Mouse (Mus musculus) brain, embryonic 18.5 days (tissue): ENCODE measurements around the gene Ugt1a9.
"Not testable (repeated sequence)": the region's sequence is repeated elsewhere in the genome, so short reads cannot be mapped to it uniquely, and the experiment has no call there.

Experiments
- DNase-seq: peaks from one replicate; pipeline ENCODE4 v3.0.0-alpha.2; 2012; ENCODE audit warnings: low read depth, low spot score

Ugt1a9 gene

GRCm38 (mm10) chr1:88070495-88070894 lies at the start of gene Ugt1a9:
Ugt1a9 (plus strand) TSS chr1:88070800.
- no peak for DNase-seq

GRCm38 (mm10) chr1:88025244-88025643 lies 45.4 kb upstream of the Ugt1a9 start:
- DNase-seq: not testable (repeated sequence)

DNA sequence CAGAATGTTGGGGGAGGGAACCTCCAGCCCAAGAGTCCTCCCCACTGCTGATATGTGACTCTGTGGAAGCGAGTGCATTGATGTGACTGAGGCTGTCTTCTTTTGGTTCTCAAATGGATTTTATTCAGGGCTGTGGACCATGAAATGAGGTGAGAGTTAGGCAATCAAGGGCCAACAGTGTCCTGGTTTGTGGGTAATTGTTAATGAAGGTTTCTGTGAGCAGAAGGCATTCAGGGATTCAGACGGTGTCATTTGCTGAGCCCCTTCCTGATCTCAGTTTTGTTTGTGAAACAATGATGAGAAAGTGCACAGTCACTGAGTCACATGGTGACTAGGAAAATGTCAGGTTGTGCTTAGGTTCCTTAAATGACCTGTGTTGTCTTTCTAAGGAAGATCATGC lies 27.6 kb upstream of the Ugt1a9 start:
- not testable (repeated sequence) for DNase-seq

GRCm38 (mm10) chr1:88044832-88045437 lies 25.7 kb upstream of the Ugt1a9 start:
- DNase-seq: not testable (repeated sequence)

DNA sequence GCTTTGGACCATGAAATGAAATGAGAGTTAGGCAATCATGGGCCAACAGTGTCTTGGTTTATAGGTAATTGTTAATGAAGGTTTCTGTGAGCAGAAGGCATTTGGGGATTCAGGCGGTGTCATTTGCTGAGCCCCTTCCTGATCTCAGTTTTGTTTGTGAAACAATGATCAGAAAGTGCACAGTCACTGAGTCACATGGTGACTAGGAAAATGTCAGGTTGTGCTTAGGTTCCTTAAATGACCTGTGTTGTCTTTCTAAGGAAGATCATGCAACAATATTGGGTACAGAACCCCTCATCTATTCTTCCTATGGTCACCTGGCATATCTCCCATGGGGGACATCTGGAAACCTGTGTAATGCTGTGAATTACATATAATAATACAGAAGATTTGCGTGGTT lies 23.2 kb upstream of the Ugt1a9 start:
- not testable (repeated sequence) for DNase-seq

GRCm38 (mm10) chr1:88055088-88055487 lies 15.5 kb upstream of the Ugt1a9 start, which contains the start of gene Ugt1a10:
Ugt1a10 (plus strand) TSS chr1:88055388.
- no peak for DNase-seq

- not testable (repeated sequence) for DNase-seq
Observed at GRCm38 (mm10) chr1:88066472-88067102, 4.0 kb upstream of the Ugt1a9 start.

GRCm38 (mm10) chr1:88070902-88071301 lies 302 bp downstream of the Ugt1a9 start:
- no peak for DNase-seq

DNA sequence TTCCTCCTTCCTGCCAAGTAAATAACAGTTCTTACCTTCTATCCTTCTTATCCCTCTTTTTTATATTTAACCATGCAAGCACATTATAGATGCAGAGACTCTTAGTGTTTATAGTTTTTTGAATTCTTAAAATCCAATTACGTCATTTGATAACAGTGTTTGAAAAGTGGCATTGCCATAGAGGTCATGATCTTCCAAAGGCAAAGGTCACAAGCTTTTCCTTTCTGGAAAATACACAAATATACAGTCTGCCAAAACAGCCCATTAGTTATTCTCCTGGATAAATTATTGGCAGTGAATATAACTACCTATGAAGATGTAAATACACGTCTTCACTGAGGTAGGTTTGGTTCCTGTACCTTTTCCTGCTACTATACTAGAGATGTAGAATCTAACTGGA lies 3.9 kb downstream of the Ugt1a9 start:
- no peak for DNase-seq

DNA sequence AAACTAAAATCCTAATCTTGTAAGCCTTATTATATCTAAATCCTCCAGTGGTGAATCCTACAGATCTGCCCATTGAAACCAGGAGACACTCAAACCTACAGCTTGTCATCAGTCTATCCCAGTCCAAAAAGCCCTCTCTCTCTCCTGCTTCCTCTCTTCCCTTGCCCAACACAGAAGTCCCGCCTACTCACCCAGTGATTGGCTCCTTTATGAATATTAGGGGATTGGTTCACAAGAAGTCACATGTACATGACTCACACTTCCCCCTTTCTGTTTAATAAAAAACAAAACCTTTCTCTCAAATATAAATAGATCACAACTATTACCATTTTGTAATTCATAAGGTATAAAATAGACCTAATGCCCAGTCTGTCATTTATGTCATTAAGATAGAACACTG lies 6.5 kb downstream of the Ugt1a9 start:
- no peak for DNase-seq

GRCm38 (mm10) chr1:88081670-88082069 lies 11.1 kb downstream of the Ugt1a9 start:
- DNase-seq: no peak

- DNase-seq: no peak
Observed at GRCm38 (mm10) chr1:88086125-88086524, 15.5 kb downstream of the Ugt1a9 start.

- DNase-seq: no peak
Observed at GRCm38 (mm10) chr1:88087513-88087912, 16.9 kb downstream of the Ugt1a9 start, which contains the start of gene Ugt1a8. Ugt1a8 (plus strand) TSS chr1:88087813.

GRCm38 (mm10) chr1:88092341-88092740 lies 21.7 kb downstream of the Ugt1a9 start:
- no peak for DNase-seq

DNA sequence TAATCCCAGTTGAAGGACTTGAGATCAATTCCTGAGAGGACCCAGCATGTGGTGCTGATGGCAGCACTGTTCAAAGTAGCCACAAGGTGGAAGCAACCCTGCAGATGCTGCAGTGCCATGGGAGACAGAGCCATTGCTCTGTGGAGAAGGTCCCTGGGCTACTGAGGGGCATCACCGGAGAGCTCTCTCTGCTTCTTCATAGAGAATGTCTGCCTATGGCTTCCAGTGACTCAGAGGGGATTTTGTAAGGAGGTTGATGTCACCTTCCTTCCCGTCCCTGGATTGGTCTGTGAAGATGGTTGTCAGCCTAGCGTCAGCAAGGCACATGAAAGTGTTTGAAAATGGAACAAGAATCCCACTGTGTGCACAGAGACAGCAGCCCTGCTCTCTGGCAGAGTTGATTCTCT lies 23.7 kb downstream of the Ugt1a9 start:
- DNase-seq: not testable (repeated sequence)

DNA sequence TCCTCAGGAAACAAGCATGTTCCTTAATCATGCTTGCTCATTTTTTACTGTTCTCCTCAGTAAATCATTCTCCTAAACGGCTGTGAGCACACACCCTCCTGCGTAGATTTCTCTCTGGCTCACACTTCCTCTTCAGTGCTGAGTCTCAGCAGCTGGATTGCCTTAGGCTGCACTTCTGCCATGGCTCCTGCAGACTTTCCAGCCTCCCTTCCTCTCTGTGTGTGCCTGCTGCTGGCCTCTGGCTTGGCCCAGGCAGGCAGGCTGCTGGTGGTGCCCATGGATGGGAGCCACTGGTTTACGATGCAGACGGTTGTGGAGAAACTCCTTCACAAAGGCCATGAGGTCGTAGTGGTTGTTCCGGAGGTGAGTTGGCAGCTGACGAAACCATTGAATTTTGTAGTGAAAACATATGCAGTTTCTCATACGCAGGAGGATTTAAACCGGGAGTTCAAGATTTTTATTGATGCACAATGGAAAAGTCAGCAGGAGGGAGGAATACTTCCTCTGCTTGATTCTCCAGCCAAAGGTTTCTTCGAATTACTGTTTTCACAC lies 24.4 kb downstream of the Ugt1a9 start, which contains the start of gene Ugt1a7c:
Gene Ugt1a7c (plus strand): TSS at position 122 of the 552 bp plus-strand sequence.
- DNase-seq: no peak

DNA sequence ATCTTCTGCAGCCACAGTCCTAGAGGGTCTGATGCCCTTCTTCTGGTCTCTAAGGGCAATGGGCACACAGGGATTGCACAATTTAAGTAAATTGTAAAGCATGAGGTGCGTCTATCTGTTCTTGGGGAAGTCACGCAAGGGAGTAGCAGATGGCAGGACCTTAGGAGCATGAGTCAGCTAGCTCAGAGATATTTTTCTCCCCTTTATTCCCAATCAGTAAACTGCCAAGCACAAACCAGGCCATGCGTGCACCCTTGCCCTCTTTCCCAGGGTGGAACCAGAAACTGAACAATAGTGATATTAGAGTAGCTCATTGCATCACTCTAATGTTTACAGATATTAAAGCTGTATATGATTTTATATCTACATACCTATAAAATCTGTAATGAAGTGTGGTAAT lies 27.9 kb downstream of the Ugt1a9 start:
- DNase-seq: not testable (repeated sequence)

DNA sequence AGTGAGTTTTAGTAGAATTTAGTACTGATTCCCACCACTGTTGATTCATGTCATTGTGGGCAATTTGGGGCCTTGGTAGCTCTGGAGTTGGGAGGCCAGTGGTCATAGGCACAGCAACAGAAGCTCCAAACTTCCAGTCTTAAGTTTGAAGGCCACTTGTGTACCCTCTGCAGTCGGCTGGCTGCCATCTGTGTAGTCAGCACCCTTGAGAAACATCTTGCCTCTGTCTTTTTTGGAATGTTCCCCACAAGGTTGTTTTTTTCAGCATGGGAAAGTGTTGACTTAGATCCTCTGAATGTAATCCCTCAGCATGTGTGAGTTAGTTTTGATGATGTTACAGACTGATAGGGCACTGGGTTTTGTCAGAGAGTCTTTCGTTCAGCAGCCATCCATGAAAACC lies 29.1 kb downstream of the Ugt1a9 start:
- not testable (repeated sequence) for DNase-seq

DNA sequence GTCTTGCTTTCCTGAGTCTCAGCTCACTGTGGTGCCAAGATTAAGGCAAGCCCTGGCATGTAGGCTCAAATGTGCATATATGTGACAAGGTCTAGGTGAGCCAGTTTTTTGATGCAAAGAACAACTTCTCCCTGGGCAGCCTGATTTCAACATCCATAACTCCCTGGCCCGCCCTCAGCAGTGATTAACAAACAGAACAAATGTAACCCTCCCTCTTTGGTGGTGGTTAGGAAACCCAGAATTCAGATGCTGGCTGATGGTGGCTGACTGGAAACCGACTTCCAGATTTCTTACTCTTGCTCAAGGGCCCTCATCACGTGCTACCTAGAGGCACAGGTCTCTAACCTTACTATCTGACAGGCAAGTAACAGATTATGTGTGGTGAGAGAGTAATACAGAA lies 32.4 kb downstream of the Ugt1a9 start, which contains the start of gene Ugt1a6b:
Gene Ugt1a6b (plus strand): TSS at position 234 of the 400 bp plus-strand sequence.
- not testable (repeated sequence) for DNase-seq

GRCm38 (mm10) chr1:88103697-88104468 lies 33.3 kb downstream of the Ugt1a9 start:
- DNase-seq: not testable (repeated sequence)

- DNase-seq: no peak
Observed at GRCm38 (mm10) chr1:88104667-88105430, 34.2 kb downstream of the Ugt1a9 start.
